Mouse (Mus musculus): ENCODE measurements around the gene Elfn2. TPM values are rescaled to one million over a fixed set of nuclear protein-coding genes. Genes with fewer than 3 reads are reported as not detected.

Gene Elfn2
- polyA plus RNA-seq, 1 experiment from 2014 or later = not detected

DNA sequence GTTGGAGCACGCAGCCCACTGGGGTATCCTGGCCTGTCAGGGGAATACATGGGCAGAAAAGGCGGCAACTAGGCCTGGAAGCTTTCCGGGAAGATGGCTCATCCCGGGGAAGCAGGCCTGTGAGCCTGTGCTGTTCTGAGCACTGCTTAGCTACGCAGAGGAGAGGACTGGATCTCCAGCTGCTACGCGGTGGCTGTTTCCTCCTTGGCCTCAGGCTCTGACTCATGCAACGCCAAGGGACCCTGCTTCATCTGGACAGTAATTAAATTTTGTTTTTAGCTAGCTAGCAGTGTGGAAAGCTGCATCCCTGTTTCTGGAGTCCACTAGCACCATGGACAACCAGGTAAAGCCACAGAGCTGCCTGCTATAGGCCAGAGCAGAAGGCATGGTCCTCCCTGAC lies 36.8 kb downstream of the Elfn2 start:
- Histone ChIP-seq H3K4me3 (ENCODE audit: inconsistent target) (no peak overlapping the region), H3K36me3 (ENCODE audit: inconsistent target) (no peaks in the 10 kb centered on the region), H3K79me2 (ENCODE audit: inconsistent target) (no peaks in the 10 kb centered on the region), H3K27ac (no peak overlapping the region)
- 66% methylated on average over 8 of the region's 8 CpGs for WGBS (ENCODE audit: missing documents)

- Histone ChIP-seq H3K27ac (no peak overlapping the region), H3K4me3 (ENCODE audit: inconsistent target) (no peak overlapping the region)
- 97% methylated on average over 8 of the region's 8 CpGs for WGBS (ENCODE audit: missing documents)
These were observed 37.3 kb downstream of the Elfn2 start for GRCm38 (mm10) chr15:78681301-78681700.

DNA sequence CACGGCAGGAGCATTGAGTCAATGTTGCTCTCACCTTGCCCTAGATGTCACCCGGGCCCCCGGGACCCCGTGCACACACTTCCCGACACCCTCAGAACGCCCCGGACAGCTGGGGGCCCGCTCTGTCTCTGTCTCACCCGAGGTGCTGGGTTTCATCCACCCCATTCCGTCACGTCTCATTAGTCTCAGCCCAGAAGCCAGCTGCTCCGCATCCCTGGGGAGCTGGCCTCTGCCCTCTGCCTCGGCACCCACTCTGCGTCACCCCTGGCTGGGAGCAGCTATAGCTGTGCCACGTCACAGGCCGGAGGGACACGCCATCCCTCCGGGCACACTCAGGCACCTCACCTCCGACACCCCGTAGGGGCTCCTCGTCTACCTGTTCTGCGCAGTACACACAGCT lies 38.3 kb downstream of the Elfn2 start:
- Histone ChIP-seq H3K79me2 (ENCODE audit: inconsistent target) (no peaks in the 10 kb centered on the region), H3K36me3 (ENCODE audit: inconsistent target) (no peaks in the 10 kb centered on the region), H3K4me3 (ENCODE audit: inconsistent target) (no peak overlapping the region), H3K27ac (no peak overlapping the region)
- 93% methylated on average over 22 of the region's 22 CpGs for WGBS (ENCODE audit: missing documents)

More at GRCm38 (mm10) chr15:78681301-78681700, 37.3 kb downstream of the Elfn2 start:
- no peaks in the 10 kb centered on the region for H3K79me2 ChIP-seq (ENCODE audit: inconsistent target)
- H3K36me3 ChIP-seq (ENCODE audit: inconsistent target) = no peaks in the 10 kb centered on the region

DNA sequence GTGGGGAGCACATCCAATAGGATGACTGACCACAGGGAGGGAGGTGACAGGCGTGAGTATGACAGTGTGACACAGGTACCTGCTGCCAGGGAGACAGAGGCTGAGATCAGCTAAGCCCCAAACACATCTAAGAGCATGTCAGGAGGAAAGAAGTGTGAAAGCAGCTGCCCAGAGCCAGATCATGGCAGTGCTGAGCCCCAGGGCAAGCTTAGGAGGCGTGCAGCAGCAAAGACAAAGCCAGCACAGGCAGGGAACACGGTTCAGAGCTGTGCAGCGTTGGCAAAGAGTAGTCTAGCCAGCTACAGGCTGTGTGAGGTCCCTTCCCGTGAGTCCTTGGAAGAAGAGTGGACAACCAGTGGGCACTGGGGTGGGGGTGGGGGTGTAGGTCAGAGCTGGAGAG lies 40.9 kb downstream of the Elfn2 start:
- 85% methylated on average over 5 of the region's 5 CpGs for WGBS (ENCODE audit: missing documents)
- Histone ChIP-seq H3K36me3 (ENCODE audit: inconsistent target) (no peaks in the 10 kb centered on the region), H3K27ac (no peak overlapping the region), H3K79me2 (ENCODE audit: inconsistent target) (no peaks in the 10 kb centered on the region), H3K4me3 (ENCODE audit: inconsistent target) (no peak overlapping the region)

DNA sequence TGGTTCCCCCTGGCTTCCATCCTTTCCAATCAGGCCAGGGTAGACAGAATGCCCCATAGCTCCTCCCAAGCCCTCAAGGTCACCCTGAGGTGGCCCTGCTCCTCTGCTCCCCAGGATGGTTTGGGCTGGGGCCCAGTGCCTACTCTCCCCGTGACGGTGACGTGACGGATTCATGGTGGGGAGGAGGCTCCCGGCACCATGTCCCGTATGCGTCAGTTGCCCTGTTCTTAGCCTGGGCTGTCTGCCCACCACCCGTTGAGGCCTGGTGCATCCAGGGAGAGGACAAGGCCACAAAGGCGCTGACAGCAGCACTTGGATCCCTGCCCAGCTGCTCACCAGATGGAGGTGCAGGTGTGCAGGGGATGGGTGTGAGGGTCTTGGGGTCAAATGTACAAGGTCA lies 41.6 kb downstream of the Elfn2 start:
- Histone ChIP-seq H3K27ac (no peak overlapping the region), H3K79me2 (ENCODE audit: inconsistent target) (no peaks in the 10 kb centered on the region), H3K36me3 (ENCODE audit: inconsistent target) (no peaks in the 10 kb centered on the region), H3K4me3 (ENCODE audit: inconsistent target) (no peak overlapping the region)
- WGBS (ENCODE audit: missing documents) = 78% methylated on average over 9 of the region's 9 CpGs

DNA sequence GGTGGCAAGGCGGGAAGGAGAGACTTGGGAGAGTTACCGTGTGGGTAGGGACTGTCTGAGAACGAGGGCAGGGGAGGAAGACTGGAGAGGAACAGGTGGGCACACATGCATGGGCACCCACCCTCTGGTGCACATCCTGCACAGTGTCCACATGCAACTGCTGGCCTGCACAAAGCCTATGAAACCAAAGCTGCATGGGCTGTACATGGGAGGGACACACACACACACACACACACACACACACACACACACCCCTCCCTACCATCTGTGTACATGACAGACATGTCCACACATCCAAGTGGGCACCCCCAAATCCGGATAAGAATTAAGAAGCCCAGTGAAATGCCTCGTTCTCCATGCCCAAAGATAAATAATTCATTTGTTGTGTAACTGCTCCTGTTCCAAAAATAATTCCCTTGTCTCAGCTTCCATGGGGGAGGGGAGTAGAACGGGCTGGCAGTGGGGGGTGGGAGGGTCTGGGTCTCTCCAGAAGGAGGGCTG lies 43.6 kb downstream of the Elfn2 start:
- no peaks in the 10 kb centered on the region for H3K79me2 ChIP-seq (ENCODE audit: inconsistent target)
- WGBS (ENCODE audit: missing documents) = 68% methylated on average over 6 of the region's 6 CpGs
- no peak overlapping the region for H3K4me3 ChIP-seq (ENCODE audit: inconsistent target)
- H3K36me3 ChIP-seq (ENCODE audit: inconsistent target) = no peaks in the 10 kb centered on the region
- H3K27ac ChIP-seq = no peak overlapping the region

GRCm38 (mm10) chr15:78673436-78673835 lies 45.1 kb downstream of the Elfn2 start:
- H3K4me3 ChIP-seq (ENCODE audit: inconsistent target) = no peak overlapping the region
- no peak overlapping the region for H3K27ac ChIP-seq
- WGBS (ENCODE audit: missing documents) = 81% methylated on average over 19 of the region's 19 CpGs
- H3K36me3 ChIP-seq (ENCODE audit: inconsistent target) = no peaks in the 10 kb centered on the region
- no peaks in the 10 kb centered on the region for H3K79me2 ChIP-seq (ENCODE audit: inconsistent target)

- Histone ChIP-seq H3K27ac (no peak overlapping the region), H3K36me3 (ENCODE audit: inconsistent target) (no peaks in the 10 kb centered on the region), H3K79me2 (ENCODE audit: inconsistent target) (no peaks in the 10 kb centered on the region), H3K4me3 (ENCODE audit: inconsistent target) (no peak overlapping the region)
- WGBS (ENCODE audit: missing documents) = 14% methylated on average over 5 of the region's 5 CpGs
These were observed 48.2 kb downstream of the Elfn2 start for GRCm38 (mm10) chr15:78670341-78670740.

GRCm38 (mm10) chr15:78669221-78669871 lies 49.2 kb downstream of the Elfn2 start:
- no peak overlapping the region for H3K4me3 ChIP-seq (ENCODE audit: inconsistent target)
- no peaks in the 10 kb centered on the region for H3K79me2 ChIP-seq (ENCODE audit: inconsistent target)
- WGBS (ENCODE audit: missing documents) = 54% methylated on average over 10 of the region's 10 CpGs
- H3K36me3 ChIP-seq (ENCODE audit: inconsistent target) = no peaks in the 10 kb centered on the region
- H3K27ac ChIP-seq = no peak overlapping the region

GRCm38 (mm10) chr15:78664268-78664667 lies 54.3 kb downstream of the Elfn2 start:
- H3K36me3 ChIP-seq (ENCODE audit: inconsistent target) = no peaks in the 10 kb centered on the region
- H3K27ac ChIP-seq = no peak overlapping the region
- H3K4me3 ChIP-seq (ENCODE audit: inconsistent target) = no peak overlapping the region
- no peaks in the 10 kb centered on the region for H3K79me2 ChIP-seq (ENCODE audit: inconsistent target)
- 95% methylated on average over 5 of the region's 5 CpGs for WGBS (ENCODE audit: missing documents)

- H3K79me2 ChIP-seq (ENCODE audit: inconsistent target) = no peaks in the 10 kb centered on the region
- H3K4me3 ChIP-seq (ENCODE audit: inconsistent target) = no peak overlapping the region
- no peaks in the 10 kb centered on the region for H3K36me3 ChIP-seq (ENCODE audit: inconsistent target)
- 54% methylated on average over 4 of the region's 4 CpGs for WGBS (ENCODE audit: missing documents)
- H3K27ac ChIP-seq = no peak overlapping the region
These were observed 67.4 kb downstream of the Elfn2 start for GRCm38 (mm10) chr15:78651169-78651568.

GRCm38 (mm10) chr15:78647746-78648145 lies 70.8 kb downstream of the Elfn2 start:
- Histone ChIP-seq H3K36me3 (ENCODE audit: inconsistent target) (no peaks in the 10 kb centered on the region), H3K4me3 (ENCODE audit: inconsistent target) (no peak overlapping the region), H3K79me2 (ENCODE audit: inconsistent target) (no peaks in the 10 kb centered on the region), H3K27ac (no peak overlapping the region)
- 84% methylated on average over 4 of the region's 4 CpGs for WGBS (ENCODE audit: missing documents)

- Histone ChIP-seq H3K79me2 (ENCODE audit: inconsistent target) (no peaks in the 10 kb centered on the region), H3K27ac (no peak overlapping the region), H3K36me3 (ENCODE audit: inconsistent target) (no peaks in the 10 kb centered on the region), H3K4me3 (ENCODE audit: inconsistent target) (no peak overlapping the region)
- 39% methylated on average over 7 of the region's 8 CpGs for WGBS (ENCODE audit: missing documents)
These were observed 74.0 kb downstream of the Elfn2 start for GRCm38 (mm10) chr15:78644606-78645005.

DNA sequence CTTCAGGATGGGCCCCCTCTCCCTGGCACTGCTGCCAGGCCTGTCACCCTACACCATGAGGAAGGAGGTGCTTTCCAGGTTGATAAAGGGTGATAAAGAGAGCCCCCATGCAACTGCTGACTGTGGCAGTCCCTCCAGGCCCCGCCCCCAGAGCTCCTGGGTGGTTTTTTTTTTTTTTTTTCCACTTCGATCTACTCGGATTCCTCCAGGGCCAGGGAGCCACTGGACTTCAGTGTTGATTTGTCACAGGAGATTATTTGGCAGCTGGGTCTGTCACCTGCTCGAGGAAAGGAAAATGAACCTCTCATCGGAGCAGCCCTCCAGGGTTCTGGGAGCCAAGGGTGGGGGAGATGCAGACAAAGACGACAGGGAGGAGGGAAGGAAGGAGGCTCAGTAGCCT lies 74.9 kb downstream of the Elfn2 start:
- no peak overlapping the region for H3K27ac ChIP-seq
- H3K79me2 ChIP-seq (ENCODE audit: inconsistent target) = no peaks in the 10 kb centered on the region
- H3K36me3 ChIP-seq (ENCODE audit: inconsistent target) = no peaks in the 10 kb centered on the region
- H3K4me3 ChIP-seq (ENCODE audit: inconsistent target) = no peak overlapping the region
- 37% methylated on average over 6 of the region's 6 CpGs for WGBS (ENCODE audit: missing documents)

DNA sequence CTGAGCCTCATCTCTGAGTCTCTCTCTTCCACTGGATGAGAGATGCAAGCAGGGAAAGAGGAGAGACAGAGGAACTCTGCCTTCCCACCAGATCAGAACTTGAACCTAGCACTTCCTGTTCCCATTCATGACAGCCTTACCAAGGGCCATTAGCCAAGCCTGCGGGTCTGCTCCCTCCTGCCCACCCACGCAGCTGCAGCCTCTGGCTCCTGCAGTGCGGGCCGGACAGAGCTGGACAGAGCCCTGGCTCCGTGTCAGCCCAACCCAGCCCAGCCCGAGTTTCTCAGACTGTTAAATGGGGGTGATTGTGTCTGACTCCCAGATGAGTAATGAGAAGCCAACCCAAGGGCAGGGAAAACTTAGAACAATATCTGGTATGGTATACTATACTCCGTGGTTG lies 83.3 kb downstream of the Elfn2 start:
- WGBS (ENCODE audit: missing documents) = 78% methylated on average over 7 of the region's 7 CpGs
- Histone ChIP-seq H3K79me2 (ENCODE audit: inconsistent target) (no peaks in the 10 kb centered on the region), H3K4me3 (ENCODE audit: inconsistent target) (no peak overlapping the region), H3K36me3 (ENCODE audit: inconsistent target) (no peaks in the 10 kb centered on the region), H3K27ac (no peak overlapping the region)
